In the genomic region with DNA sequence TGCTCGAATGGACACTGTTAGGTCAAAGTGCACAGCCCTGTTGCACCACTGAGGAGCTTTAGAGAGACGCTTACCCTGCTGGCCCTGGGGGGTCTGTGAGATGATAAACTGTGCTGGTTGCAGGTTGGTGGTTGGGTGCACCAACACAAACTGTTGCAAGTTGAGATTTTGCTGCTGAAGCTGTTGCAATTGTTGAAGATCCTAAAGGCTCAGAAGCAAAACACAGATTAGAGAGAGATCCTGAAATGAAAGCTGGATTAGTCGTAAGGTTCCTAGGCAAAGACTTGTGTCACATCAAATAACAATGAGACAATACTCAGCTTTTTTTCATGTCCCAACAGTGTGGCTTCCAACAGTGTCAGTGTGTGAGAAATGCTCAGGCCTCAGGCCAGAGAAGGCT, we compare ENCODE assay signal across 16 mouse cellular contexts.
DNase-seq lines count a peak whose midpoint lies in the region; ATAC-seq and TF ChIP-seq lines count a peak whose summit lies in the region.
"Had no signal": no experiment of that assay in that cellular context is flagged by ENCODE, and none has a peak within 500 bp of the region (broad histone marks: within the 10 kb centered on the region; RNA-seq: fewer than 3 reads in every experiment).

No protein-coding gene starts in this region.

- ATAC-seq in liver, embryonic 11.5 days (replicated peaks; ENCODE audit: low FRiP score): no peak
- ATAC-seq in midbrain, embryonic 11.5 days (ENCODE audit: low FRiP score): no peak
- no peak for ATAC-seq in midbrain, postnatal 0 days (ENCODE audit: low FRiP score)
- ATAC-seq: forebrain, embryonic 14.5 days; Patski had no signal

- no peak overlapping the region for H3K4me3 ChIP-seq in liver, embryonic 11.5 days (ENCODE audit: low read depth, low read length)
- no peak overlapping the region for H3K4me3 ChIP-seq in midbrain, embryonic 11.5 days (ENCODE audit: low read depth, low read length)
- no peak overlapping the region for H3K4me3 ChIP-seq in midbrain, postnatal 0 days (ENCODE audit: low read depth, low read length)
- H3K4me3 ChIP-seq: hindbrain, embryonic 12.5 days; hindbrain, embryonic 15.5 days had no signal

- no peak overlapping the region for H3K4me2 ChIP-seq in liver, embryonic 11.5 days
- no peak overlapping the region for H3K4me2 ChIP-seq in midbrain, embryonic 11.5 days
- no peak overlapping the region for H3K4me2 ChIP-seq in midbrain, postnatal 0 days (ENCODE audit: low read depth, low read length, poor library complexity, severe bottlenecking)
- H3K4me2 ChIP-seq: heart, embryonic 11.5 days; hindbrain, embryonic 12.5 days; hindbrain, embryonic 15.5 days had no signal

- DNase-seq in liver: peak; percentile 9
- no peak for DNase-seq in liver, embryonic 11.5 days (ENCODE audit: low spot score)
- DNase-seq in midbrain, embryonic 11.5 days (ENCODE audit: low spot score, missing footprints): peak; percentile 66
- no peak for DNase-seq in midbrain, postnatal 0 days (ENCODE audit: low spot score)
- peak; percentile 9 for DNase-seq in yolk sac, embryonic 10.5 days (ENCODE audit: low spot score)
- DNase-seq in adrenal gland, postnatal 10 days: no peak
- DNase-seq: adrenal gland, adult 2 months; adrenal gland, postnatal 25 days; gastrocnemius, postnatal 25 days had no signal

- no peaks in the 10 kb centered on the region for H3K4me1 ChIP-seq in liver, embryonic 11.5 days (replicated peaks; ENCODE audit: control insufficient read depth, insufficient read depth, low read length)
- no peaks in the 10 kb centered on the region for H3K4me1 ChIP-seq in midbrain, embryonic 11.5 days (ENCODE audit: control insufficient read depth, insufficient read depth, low read length)
- no peaks in the 10 kb centered on the region for H3K4me1 ChIP-seq in midbrain, postnatal 0 days (ENCODE audit: insufficient read depth, low read length)
- H3K4me1 ChIP-seq: hindbrain, embryonic 12.5 days had no signal

- H3K9ac ChIP-seq in liver, embryonic 11.5 days (ENCODE audit: low read depth, low read length): no peak overlapping the region
- H3K9ac ChIP-seq in midbrain, embryonic 11.5 days (ENCODE audit: low read length): no peak overlapping the region
- H3K9ac ChIP-seq in midbrain, postnatal 0 days (replicated peaks; ENCODE audit: low read length, poor library complexity, severe bottlenecking): no peak overlapping the region
- H3K9ac ChIP-seq: hindbrain, embryonic 12.5 days; hindbrain, embryonic 15.5 days had no signal

- H3K9me3 ChIP-seq in liver, embryonic 11.5 days (ENCODE audit: control insufficient read depth, low read length): no peaks in the 10 kb centered on the region
- no peaks in the 10 kb centered on the region for H3K9me3 ChIP-seq in midbrain, embryonic 11.5 days (ENCODE audit: control insufficient read depth, low read length)
- H3K9me3 ChIP-seq in midbrain, postnatal 0 days (ENCODE audit: low read length): no peaks in the 10 kb centered on the region
- H3K9me3 ChIP-seq: G1E; hindbrain, embryonic 12.5 days; hindbrain, embryonic 15.5 days had no signal

- no peaks in the 10 kb centered on the region for H3K27me3 ChIP-seq in liver, embryonic 11.5 days (replicated peaks; ENCODE audit: control insufficient read depth, insufficient read depth, low read length)
- H3K27me3 ChIP-seq in midbrain, embryonic 11.5 days (ENCODE audit: control insufficient read depth, insufficient read depth, low read length): no peaks in the 10 kb centered on the region
- no peaks in the 10 kb centered on the region for H3K27me3 ChIP-seq in midbrain, postnatal 0 days (ENCODE audit: insufficient read depth, low read length)
- H3K27me3 ChIP-seq: CH12.LX; hindbrain, embryonic 12.5 days; hindbrain, embryonic 15.5 days; Patski had no signal

- 0 out of 2 replicates have a peak, but pooled peaks cover 2% of the 10 kb centered on the region for H3K36me3 ChIP-seq in liver, embryonic 11.5 days (ENCODE audit: control insufficient read depth, insufficient read depth, low read length)
- peaks cover 6% of the 10 kb centered on the region; the same call in 1 of the 2 replicates for H3K36me3 ChIP-seq in midbrain, embryonic 11.5 days (ENCODE audit: control insufficient read depth, insufficient read depth, low read length)
- peaks cover 14% of the 10 kb centered on the region for H3K36me3 ChIP-seq in midbrain, postnatal 0 days (ENCODE audit: insufficient read depth, low read length)

- no peak for TF ChIP-seq CTCF in midbrain, postnatal 0 days (IDR thresholded peaks at IDR 0.05)

- no peak overlapping the region for H3K27ac ChIP-seq in liver, embryonic 11.5 days (ENCODE audit: low read depth, low read length)
- H3K27ac ChIP-seq in midbrain, embryonic 11.5 days (ENCODE audit: low read depth, low read length): no peak overlapping the region
- no peak overlapping the region for H3K27ac ChIP-seq in midbrain, postnatal 0 days (ENCODE audit: low read depth, low read length)
- H3K27ac ChIP-seq: hindbrain, embryonic 12.5 days; hindbrain, embryonic 15.5 days had no signal

- WGBS in liver, embryonic 11.5 days: 78% methylated on average over 3 of the region's 3 CpGs
- 63% methylated on average over 3 of the region's 3 CpGs for WGBS in midbrain, embryonic 11.5 days
- 61% methylated on average over 3 of the region's 3 CpGs for WGBS in midbrain, postnatal 0 days

Comparison
In these comparisons a context has a peak if more than half of its experiments do, and no peak if none do; other contexts are left out.
1. DNase-seq: peak in liver (single experiment), midbrain, embryonic 11.5 days (single experiment) and yolk sac, embryonic 10.5 days (single experiment); none in liver, embryonic 11.5 days (single experiment), midbrain, postnatal 0 days (single experiment) and adrenal gland, postnatal 10 days (single experiment).